Mouse (Mus musculus) left cerebral cortex, adult 6 months (tissue): Measurements from ENCODE around the gene Olfr1133. TPM values are rescaled to one million over a fixed set of nuclear protein-coding genes. Genes with fewer than 3 reads are reported as not detected.

Source experiments
- long read RNA-seq, 2 experiments: library from polyadenylated mRNA; unstranded; transcript quantifications; one replicate each; pipeline ENCODE4 v2.0.0; 2019 to 2020
- polyA plus RNA-seq: library from polyadenylated mRNA; unstranded; fragments of <200 nt; fragmentation: Nextera tagmentation; gene quantifications from 2 replicates; pipeline ENCODE4 v1.2.3, GENCODE M21; 2021

Gene Olfr1133
- polyA plus RNA-seq, result not detected in 2 replicates
- long read RNA-seq, experiment 1, result 0 reads
- long read RNA-seq, experiment 2, result 0 reads

GRCm38 (mm10) chr2:87647274-87647673 is at the start of gene Olfr1133:
Olfr1133 (minus strand) TSS chr2:87647374.

GRCm38 (mm10) chr2:87693847-87694246 is 46.7 kb upstream of the Olfr1133 start, which contains the start of gene Olfr1136:
Olfr1136 (minus strand) TSS chr2:87693947.

GRCm38 (mm10) chr2:87673564-87673963 is 26.4 kb upstream of the Olfr1133 start, which contains the start of gene Olfr1135:
Olfr1135 (minus strand) TSS chr2:87673664.

GRCm38 (mm10) chr2:87658360-87658759 is 11.2 kb upstream of the Olfr1133 start, which contains the start of gene Olfr1134:
Olfr1134 (minus strand) TSS chr2:87658460.

GRCm38 (mm10) chr2:87637435-87637834 is 9.7 kb downstream of the Olfr1133 start, which contains the start of gene Olfr1132:
Olfr1132 (minus strand) TSS chr2:87637535.

GRCm38 (mm10) chr2:87626804-87627203 is 20.4 kb downstream of the Olfr1133 start, which contains the start of gene Olfr1131:
Olfr1131 (plus strand) TSS chr2:87627104.

GRCm38 (mm10) chr2:87605912-87606311 is 41.3 kb downstream of the Olfr1133 start, which contains the start of gene Olfr1130:
Olfr1130 (plus strand) TSS chr2:87606212.

Other genes with a start within 250 kb of the Olfr1133 start
- gene Olfr1123, start 230.7 kb downstream of the Olfr1133 start, polyA plus RNA-seq, result not detected in 2 replicates
- gene Olfr1124, start 217.1 kb downstream of the Olfr1133 start, polyA plus RNA-seq, result 0.11 TPM in 2 replicates
- not detected in 2 replicates for gene Olfr1126, start 193.4 kb downstream of the Olfr1133 start, polyA plus RNA-seq
- not detected in 2 replicates for gene Pramel7, start 150.3 kb downstream of the Olfr1133 start, polyA plus RNA-seq
- gene Pramel6, start 140.8 kb downstream of the Olfr1133 start, polyA plus RNA-seq, result not detected in 2 replicates
- gene Olfr153, start 115.6 kb downstream of the Olfr1133 start, polyA plus RNA-seq, result not detected in 2 replicates
- not detected in 2 replicates for gene Olfr1128, start 101.8 kb downstream of the Olfr1133 start, polyA plus RNA-seq
- gene Olfr1129, start 73.5 kb downstream of the Olfr1133 start, polyA plus RNA-seq, result not detected in 2 replicates
- gene Olfr1130, start 41.2 kb downstream of the Olfr1133 start, polyA plus RNA-seq, result not detected in 2 replicates
- not detected in 2 replicates for gene Olfr1131, start 20.3 kb downstream of the Olfr1133 start, polyA plus RNA-seq
- not detected in 2 replicates for gene Olfr1132, start 9.8 kb downstream of the Olfr1133 start, polyA plus RNA-seq
- gene Olfr1134, start 11.1 kb upstream of the Olfr1133 start, polyA plus RNA-seq, result not detected in 2 replicates
- gene Olfr1135, start 26.3 kb upstream of the Olfr1133 start, polyA plus RNA-seq, result not detected in 2 replicates
- not detected in 2 replicates for gene Olfr1136, start 46.6 kb upstream of the Olfr1133 start, polyA plus RNA-seq
- gene Olfr1137, start 65.8 kb upstream of the Olfr1133 start, polyA plus RNA-seq, result not detected in 2 replicates
- gene Olfr1138, start 92.6 kb upstream of the Olfr1133 start, polyA plus RNA-seq, result not detected in 2 replicates
- not detected in 2 replicates for gene Olfr1140, start 96.4 kb upstream of the Olfr1133 start, polyA plus RNA-seq
- not detected in 2 replicates for gene Olfr1141, start 106.6 kb upstream of the Olfr1133 start, polyA plus RNA-seq
- not detected in 2 replicates for gene Olfr152, start 132.1 kb upstream of the Olfr1133 start, polyA plus RNA-seq
- gene Olfr1143, start 153.2 kb upstream of the Olfr1133 start, polyA plus RNA-seq, result not detected in 2 replicates
- gene Olfr1145, start 162.4 kb upstream of the Olfr1133 start, polyA plus RNA-seq, result not detected in 2 replicates
- not detected in 2 replicates for gene Olfr1148, start 183.2 kb upstream of the Olfr1133 start, polyA plus RNA-seq
- not detected in 2 replicates for gene Olfr1150-ps1, start 196.6 kb upstream of the Olfr1133 start, polyA plus RNA-seq
- gene Olfr1151, start 208.5 kb upstream of the Olfr1133 start, polyA plus RNA-seq, result not detected in 2 replicates
- gene Olfr1152, start 219.1 kb upstream of the Olfr1133 start, polyA plus RNA-seq, result not detected in 2 replicates
- gene Olfr1153, start 247.6 kb upstream of the Olfr1133 start, polyA plus RNA-seq, result not detected in 2 replicates